Comparison of ENCODE assay signal across 21 mouse cellular contexts in genomic region chr1:18145802-18146201, GRCm38 (mm10). TPM values are rescaled to one million over a fixed set of nuclear protein-coding genes. Genes with fewer than 3 reads are reported as not detected.
DNase-seq lines count a peak whose midpoint lies in the region; ATAC-seq and TF ChIP-seq lines count a peak whose summit lies in the region.
"Had no signal": no experiment of that assay in that cellular context is flagged by ENCODE, and none has a peak within 500 bp of the region (broad histone marks: within the 10 kb centered on the region; RNA-seq: fewer than 3 reads in every experiment).

Gene Crisp4 (minus strand): TSS chr1:18145902.

- WGBS in midbrain, embryonic 14.5 days, result 71% methylated on average over 3 of the region's 3 CpGs
- 74% methylated on average over 3 of the region's 3 CpGs for WGBS in midbrain, embryonic 11.5 days
- WGBS in kidney, embryonic 15.5 days, result 74% methylated on average over 3 of the region's 3 CpGs

- H3K4me2 ChIP-seq in midbrain, embryonic 14.5 days (ENCODE audit: low read length), result no peak within 1 kb of the TSS
- no peak within 1 kb of the TSS for H3K4me2 ChIP-seq in midbrain, embryonic 11.5 days
- H3K4me2 ChIP-seq in kidney, embryonic 15.5 days, result no peak within 1 kb of the TSS
- H3K4me2 ChIP-seq: embryonic facial prominence, embryonic 12.5 days; forebrain, embryonic 15.5 days had no signal

- H3K4me3 ChIP-seq in midbrain, embryonic 14.5 days (replicated peaks; ENCODE audit: low read depth, low read length), result no peak within 1 kb of the TSS
- H3K4me3 ChIP-seq in midbrain, embryonic 11.5 days (ENCODE audit: low read depth, low read length), result no peak within 1 kb of the TSS
- H3K4me3 ChIP-seq in kidney, embryonic 15.5 days (replicated peaks), result no peak within 1 kb of the TSS
- H3K4me3 ChIP-seq: embryonic facial prominence, embryonic 10.5 days; embryonic facial prominence, embryonic 12.5 days; forebrain, embryonic 15.5 days had no signal

- DNase-seq in midbrain, embryonic 14.5 days, result peak; percentile 8
- DNase-seq in midbrain, embryonic 11.5 days (ENCODE audit: low spot score, missing footprints), result no peak
- DNase-seq in brain, embryonic 14.5 days (ENCODE audit: low read depth), result peak; percentile 6
- no peak for DNase-seq in gonadal fat pad, adult 2 months (ENCODE audit: low read depth)
- DNase-seq: adrenal gland, adult 2 months; adrenal gland, postnatal 10 days; adrenal gland, postnatal 25 days; cerebellum, adult 11-12 months; cerebellum, adult 2 months; cerebellum, adult 9-10 months; cerebellum, postnatal 10 days; cerebellum, postnatal 25 days; forebrain, postnatal 0 days had no signal

- no peaks in the 10 kb centered on the region for H3K4me1 ChIP-seq in midbrain, embryonic 14.5 days (ENCODE audit: control insufficient read depth, insufficient read depth, low read length)
- H3K4me1 ChIP-seq in midbrain, embryonic 11.5 days (ENCODE audit: control insufficient read depth, insufficient read depth, low read length), result no peaks in the 10 kb centered on the region
- no peaks in the 10 kb centered on the region for H3K4me1 ChIP-seq in kidney, embryonic 15.5 days
- H3K4me1 ChIP-seq: embryonic facial prominence, embryonic 10.5 days; embryonic facial prominence, embryonic 12.5 days; forebrain, embryonic 15.5 days had no signal

- TF ChIP-seq CTCF in brain, embryonic 14.5 days (IDR thresholded peaks at IDR 0.05; ENCODE audit: borderline replicate concordance, extremely low read depth, insufficient read depth, insufficient read length), result no peak

- no peak within 1 kb of the TSS for H3K9ac ChIP-seq in midbrain, embryonic 14.5 days (replicated peaks; ENCODE audit: low read length)
- no peak within 1 kb of the TSS for H3K9ac ChIP-seq in midbrain, embryonic 11.5 days (ENCODE audit: low read length)
- H3K9ac ChIP-seq in kidney, embryonic 15.5 days, result no peak within 1 kb of the TSS
- H3K9ac ChIP-seq: embryonic facial prominence, embryonic 12.5 days; forebrain, embryonic 15.5 days; forebrain, postnatal 0 days had no signal

- H3K27ac ChIP-seq in midbrain, embryonic 14.5 days (replicated peaks; ENCODE audit: low read depth, low read length), result no peak within 1 kb of the TSS
- H3K27ac ChIP-seq in midbrain, embryonic 11.5 days (ENCODE audit: low read depth, low read length), result no peak within 1 kb of the TSS
- no peak within 1 kb of the TSS for H3K27ac ChIP-seq in kidney, embryonic 15.5 days
- H3K27ac ChIP-seq: embryonic facial prominence, embryonic 10.5 days; embryonic facial prominence, embryonic 12.5 days; forebrain, embryonic 15.5 days had no signal

- no peak for ATAC-seq in midbrain, embryonic 14.5 days (ENCODE audit: low FRiP score, low TSS enrichment)
- ATAC-seq in midbrain, embryonic 11.5 days (ENCODE audit: low FRiP score), result no peak
- ATAC-seq in kidney, embryonic 15.5 days (replicated peaks; ENCODE audit: low FRiP score), result no peak
- ATAC-seq: forebrain, embryonic 15.5 days; forebrain, postnatal 0 days had no signal

- TF ChIP-seq POLR2A in brain, embryonic 14.5 days (IDR thresholded peaks at IDR 0.05; ENCODE audit: borderline replicate concordance, extremely low read depth, insufficient read depth, insufficient read length, poor library complexity, severe bottlenecking), result no peak

- H3K27me3 ChIP-seq in midbrain, embryonic 14.5 days (ENCODE audit: control insufficient read depth, insufficient read depth, low read length), result no peaks in the 10 kb centered on the region
- no peaks in the 10 kb centered on the region for H3K27me3 ChIP-seq in midbrain, embryonic 11.5 days (ENCODE audit: control insufficient read depth, insufficient read depth, low read length)
- no peaks in the 10 kb centered on the region for H3K27me3 ChIP-seq in kidney, embryonic 15.5 days
- H3K27me3 ChIP-seq: embryonic facial prominence, embryonic 12.5 days; forebrain, embryonic 15.5 days had no signal

- H3K36me3 ChIP-seq in midbrain, embryonic 14.5 days (ENCODE audit: control insufficient read depth, insufficient read depth, low read length), result no peaks in the 10 kb centered on the region
- no peaks in the 10 kb centered on the region for H3K36me3 ChIP-seq in midbrain, embryonic 11.5 days (ENCODE audit: control insufficient read depth, insufficient read depth, low read length)
- H3K36me3 ChIP-seq in kidney, embryonic 15.5 days, result no peaks in the 10 kb centered on the region
- H3K36me3 ChIP-seq: embryonic facial prominence, embryonic 10.5 days; embryonic facial prominence, embryonic 12.5 days; forebrain, embryonic 15.5 days had no signal

- H3K9me3 ChIP-seq in midbrain, embryonic 14.5 days (ENCODE audit: control insufficient read depth, low read length), result no peaks in the 10 kb centered on the region
- no peaks in the 10 kb centered on the region for H3K9me3 ChIP-seq in midbrain, embryonic 11.5 days (ENCODE audit: control insufficient read depth, low read length)
- H3K9me3 ChIP-seq in kidney, embryonic 15.5 days (replicated peaks), result no peaks in the 10 kb centered on the region
- H3K9me3 ChIP-seq: embryonic facial prominence, embryonic 10.5 days; embryonic facial prominence, embryonic 12.5 days; forebrain, embryonic 15.5 days had no signal

RNA-seq across cellular contexts. Expression of gene Crisp4, which starts in this region (rescaled TPM):
- polyA plus RNA-seq in midbrain, embryonic 14.5 days (2014; fragmentation: Nextera tagmentation; extraction: Ambion mirVana), result not detected in 2 replicates
- not detected in 2 replicates for polyA plus RNA-seq in midbrain, embryonic 11.5 days (2014; fragmentation: Nextera tagmentation; extraction: Ambion mirVana)
- polyA plus RNA-seq in brain, embryonic 14.5 days (2012; rRNA removed), result not detected in 2 replicates
- 113 and 137 TPM in 2 replicates for polyA plus RNA-seq in gonadal fat pad, adult 2 months (2012; rRNA removed)
- not detected in 2 replicates for polyA plus RNA-seq in kidney, embryonic 15.5 days (2015; fragmentation: Nextera tagmentation; extraction: Ambion mirVana)
- polyA plus RNA-seq: adrenal gland, adult 2 months; C2C12; cerebellum, adult 2 months; cortical plate, adult 2 months; embryonic facial prominence, embryonic 10.5 days; embryonic facial prominence, embryonic 12.5 days; embryonic facial prominence, embryonic 14.5 days; forebrain, embryonic 11.5 days; forebrain, embryonic 15.5 days; forebrain, postnatal 0 days had no signal

Comparison
In these comparisons a context has a peak if more than half of its experiments do, and no peak if none do; other contexts are left out.
1. RNA of gene Crisp4 (polyA plus RNA-seq): 113 to 137 TPM in gonadal fat pad, adult 2 months; not detected in midbrain, embryonic 14.5 days, not detected in midbrain, embryonic 11.5 days, not detected in brain, embryonic 14.5 days and not detected in kidney, embryonic 15.5 days; every median in the first group is over 100 times any median in the second.
2. Peak in DNase-seq in midbrain, embryonic 14.5 days; RNA of the gene not detected or under 1 TPM.
3. Peak in DNase-seq in brain, embryonic 14.5 days; RNA of the gene not detected or under 1 TPM.